Mouse (Mus musculus): ENCODE results near the gene Lpp. TPM values are rescaled to one million over a fixed set of nuclear protein-coding genes. Genes with fewer than 3 reads are reported as not detected.

Gene Lpp
- polyA plus RNA-seq, 1 experiment from 2014 or later = 10.7 TPM

GRCm38 (mm10) chr16:24406521-24406920 is 13.2 kb downstream of the Lpp start:
- Histone ChIP-seq H3K27me3 (ENCODE audit: insufficient read depth, low read length) (no peaks in the 10 kb centered on the region), H3K4me1 (ENCODE audit: insufficient read depth) (no peaks in the 10 kb centered on the region), H3K4me2 (ENCODE audit: low read depth, low read length) (no peak overlapping the region), H3K9me3 (ENCODE audit: low read length) (0 out of 2 replicates have a peak, but pooled peaks cover 5% of the 10 kb centered on the region), H3K36me3 (replicated peaks; ENCODE audit: insufficient read depth, low read length) (no peaks in the 10 kb centered on the region), H3K9ac (replicated peaks) (no peak overlapping the region), H3K4me3 (ENCODE audit: low read depth, low read length) (no peak overlapping the region), H3K27ac (ENCODE audit: low read depth) (no peak overlapping the region)
- no peak for TF ChIP-seq CTCF (IDR thresholded peaks at IDR 0.05; ENCODE audit: low read depth)
- no peak for TF ChIP-seq EP300 (IDR thresholded peaks at IDR 0.05; ENCODE audit: low read depth)
- ATAC-seq (no peak), DNase-seq (no peak)
- 80% methylated on average over 2 of the region's 2 CpGs for WGBS (ENCODE audit: insufficient replicate concordance)

GRCm38 (mm10) chr16:24411281-24411680 is 18.0 kb downstream of the Lpp start:
- 0 out of 2 replicates have a peak, but pooled peaks cover 3% of the 10 kb centered on the region for H3K9me3 ChIP-seq (ENCODE audit: low read length)
- H3K9ac ChIP-seq (replicated peaks) = no peak overlapping the region
- H3K4me3 ChIP-seq (ENCODE audit: low read depth, low read length) = no peak overlapping the region
- TF ChIP-seq CTCF (IDR thresholded peaks at IDR 0.05; ENCODE audit: low read depth) (no peak), EP300 (IDR thresholded peaks at IDR 0.05; ENCODE audit: low read depth) (no peak)
- H3K36me3 ChIP-seq (replicated peaks; ENCODE audit: insufficient read depth, low read length) = no peaks in the 10 kb centered on the region
- ATAC-seq = no peak
- no peaks in the 10 kb centered on the region for H3K27me3 ChIP-seq (ENCODE audit: insufficient read depth, low read length)
- no peak overlapping the region for H3K4me2 ChIP-seq (ENCODE audit: low read depth, low read length)
- H3K4me1 ChIP-seq (ENCODE audit: insufficient read depth) = no peaks in the 10 kb centered on the region; the same call in 1 of the 2 replicates
- H3K27ac ChIP-seq (ENCODE audit: low read depth) = no peak overlapping the region
- no peak for DNase-seq
- 79% methylated on average over 6 of the region's 6 CpGs for WGBS (ENCODE audit: insufficient replicate concordance)

- no peak overlapping the region for H3K27ac ChIP-seq (ENCODE audit: low read depth)
- no peak overlapping the region for H3K4me2 ChIP-seq (ENCODE audit: low read depth, low read length)
- DNase-seq (no peak), ATAC-seq (no peak)
- TF ChIP-seq EP300 (IDR thresholded peaks at IDR 0.05; ENCODE audit: low read depth) (no peak), CTCF (IDR thresholded peaks at IDR 0.05; ENCODE audit: low read depth) (no peak)
- H3K4me1 ChIP-seq (ENCODE audit: insufficient read depth) = no peaks in the 10 kb centered on the region; the same call in 1 of the 2 replicates
- H3K9ac ChIP-seq (replicated peaks) = no peak overlapping the region
- H3K36me3 ChIP-seq (replicated peaks; ENCODE audit: insufficient read depth, low read length) = no peaks in the 10 kb centered on the region
- H3K9me3 ChIP-seq (ENCODE audit: low read length) = no peaks in the 10 kb centered on the region
- 73% methylated on average over 5 of the region's 5 CpGs for WGBS (ENCODE audit: insufficient replicate concordance)
- H3K4me3 ChIP-seq (ENCODE audit: low read depth, low read length) = no peak overlapping the region
- H3K27me3 ChIP-seq (ENCODE audit: insufficient read depth, low read length) = no peaks in the 10 kb centered on the region
Observed at GRCm38 (mm10) chr16:24412193-24412592, 18.9 kb downstream of the Lpp start.

- H3K9me3 ChIP-seq (ENCODE audit: low read length) = no peaks in the 10 kb centered on the region
- no peak overlapping the region for H3K4me2 ChIP-seq (ENCODE audit: low read depth, low read length)
- H3K36me3 ChIP-seq (replicated peaks; ENCODE audit: insufficient read depth, low read length) = no peaks in the 10 kb centered on the region
- H3K4me1 ChIP-seq (ENCODE audit: insufficient read depth) = no peaks in the 10 kb centered on the region; the same call in 1 of the 2 replicates
- no peak overlapping the region for H3K4me3 ChIP-seq (ENCODE audit: low read depth, low read length)
- 73% methylated on average over 4 of the region's 4 CpGs for WGBS (ENCODE audit: insufficient replicate concordance)
- TF ChIP-seq EP300 (IDR thresholded peaks at IDR 0.05; ENCODE audit: low read depth) (no peak), CTCF (IDR thresholded peaks at IDR 0.05; ENCODE audit: low read depth) (no peak)
- H3K27ac ChIP-seq (ENCODE audit: low read depth) = no peak overlapping the region
- no peak overlapping the region for H3K9ac ChIP-seq (replicated peaks)
- DNase-seq (no peak), ATAC-seq (no peak)
- no peaks in the 10 kb centered on the region for H3K27me3 ChIP-seq (ENCODE audit: insufficient read depth, low read length)
Observed at GRCm38 (mm10) chr16:24413059-24413458, 19.8 kb downstream of the Lpp start.

GRCm38 (mm10) chr16:24418022-24418421 is 24.7 kb downstream of the Lpp start:
- WGBS (ENCODE audit: insufficient replicate concordance) = 78% methylated on average over 4 of the region's 4 CpGs
- DNase-seq = no peak
- Histone ChIP-seq H3K27ac (ENCODE audit: low read depth) (no peak overlapping the region), H3K4me2 (ENCODE audit: low read depth, low read length) (no peak overlapping the region), H3K36me3 (replicated peaks; ENCODE audit: insufficient read depth, low read length) (no peaks in the 10 kb centered on the region), H3K4me1 (ENCODE audit: insufficient read depth) (peaks cover 5% of the 10 kb centered on the region), H3K9me3 (ENCODE audit: low read length) (no peaks in the 10 kb centered on the region), H3K9ac (replicated peaks) (no peak overlapping the region), H3K4me3 (ENCODE audit: low read depth, low read length) (no peak overlapping the region), H3K27me3 (ENCODE audit: insufficient read depth, low read length) (no peaks in the 10 kb centered on the region)
- TF ChIP-seq CTCF (IDR thresholded peaks at IDR 0.05; ENCODE audit: low read depth) (no peak), EP300 (IDR thresholded peaks at IDR 0.05; ENCODE audit: low read depth) (no peak)
- no peak for ATAC-seq

- Histone ChIP-seq H3K4me3 (ENCODE audit: low read depth, low read length) (no peak overlapping the region), H3K9me3 (ENCODE audit: low read length) (no peaks in the 10 kb centered on the region), H3K27ac (ENCODE audit: low read depth) (peak overlapping the region; percentile 22), H3K27me3 (ENCODE audit: insufficient read depth, low read length) (no peaks in the 10 kb centered on the region), H3K9ac (replicated peaks) (no peak overlapping the region), H3K36me3 (replicated peaks; ENCODE audit: insufficient read depth, low read length) (no peaks in the 10 kb centered on the region), H3K4me2 (ENCODE audit: low read depth, low read length) (no peak overlapping the region), H3K4me1 (ENCODE audit: insufficient read depth) (peaks cover 12% of the 10 kb centered on the region)
- DNase-seq = no peak
- ATAC-seq = peak; percentile 84
- 51% methylated on average over 5 of the region's 5 CpGs for WGBS (ENCODE audit: insufficient replicate concordance)
- peak; percentile 24 for TF ChIP-seq CTCF (IDR thresholded peaks at IDR 0.05; ENCODE audit: low read depth)
- TF ChIP-seq EP300 (IDR thresholded peaks at IDR 0.05; ENCODE audit: low read depth) = 0 out of 2 replicates have a peak, but pooled peaks have one; percentile 70
Observed at GRCm38 (mm10) chr16:24420603-24421120, 27.4 kb downstream of the Lpp start.

Data from liver, postnatal 0 days (tissue).